Mouse (Mus musculus) midbrain, embryonic 11.5 days (tissue): ENCODE data around the gene 1700088E04Rik. TPM values are rescaled to one million over a fixed set of nuclear protein-coding genes. Genes with fewer than 3 reads are reported as not detected.

ENCODE experiments used
- ATAC-seq: fragments of 200-750 bp; cut with Nextera tagmentation; 2 replicates; pipeline ENCODE4 v1.8.0; 2017; ENCODE audit warnings: moderate TSS enrichment, moderate library complexity; ENCODE audit not compliant: low FRiP score
- DNase-seq: peaks from one replicate; pipeline ENCODE4 v3.0.0; 2015; ENCODE audit warnings: low spot score; ENCODE audit errors: missing footprints
- H3K27ac ChIP-seq: fragments of 300-500 bp; sonication (generic); 2 replicates; pipeline ENCODE4 v1.5.1; 2014; ENCODE audit warnings: low read depth, low read length
- H3K27me3 ChIP-seq: fragments of 300-500 bp; sonication (generic); 2 replicates; pipeline ENCODE4 v1.6.1; 2014; ENCODE audit warnings: mild to moderate bottlenecking, low read length, moderate library complexity, mixed read lengths; ENCODE audit not compliant: control insufficient read depth, insufficient read depth
- H3K36me3 ChIP-seq: fragments of 300-500 bp; sonication (generic); 2 replicates; pipeline ENCODE4 v1.6.1; 2014; ENCODE audit warnings: mild to moderate bottlenecking, low read length, moderate library complexity, mixed read lengths; ENCODE audit not compliant: control insufficient read depth, insufficient read depth
- H3K4me1 ChIP-seq: fragments of 300-500 bp; sonication (generic); 2 replicates; pipeline ENCODE4 v1.6.1; 2014; ENCODE audit warnings: low read length; ENCODE audit not compliant: control insufficient read depth, insufficient read depth
- H3K4me2 ChIP-seq: fragments of 300-500 bp; sonication (generic); 2 replicates; pipeline ENCODE4 v1.6.1; 2014; ENCODE audit warnings: mild to moderate bottlenecking, moderate library complexity
- H3K4me3 ChIP-seq: fragments of 300-500 bp; sonication (generic); 2 replicates; pipeline ENCODE4 v1.5.1; 2014; ENCODE audit warnings: low read depth, low read length
- H3K9ac ChIP-seq: fragments of 300-500 bp; sonication (generic); 2 replicates; pipeline ENCODE4 v1.6.1; 2014; ENCODE audit warnings: low read length
- H3K9me3 ChIP-seq: fragments of 300-500 bp; sonication (generic); 2 replicates; pipeline ENCODE4 v1.6.1; 2016; ENCODE audit warnings: low read length; ENCODE audit not compliant: control insufficient read depth
- WGBS: fragments of 180-500 bp; shearing (Covaris S2); extraction: QIAGEN DNeasy Blood & Tissue Kit; methylation state at CpG from one replicate; pipeline ENCODE4 v1.1.7; 2014; 5-methylcytosine and 5-hydroxymethylcytosine counted together
- polyA plus RNA-seq: library from polyadenylated mRNA; unstranded; fragments of >200 nt; fragmentation: Nextera tagmentation; extraction: Ambion mirVana; gene quantifications from 2 replicates; pipeline ENCODE4 v1.2.1, GENCODE M21; 2014

1700088E04Rik gene
- polyA plus RNA-seq = 9.5 and 10.2 TPM in 2 replicates

DNA sequence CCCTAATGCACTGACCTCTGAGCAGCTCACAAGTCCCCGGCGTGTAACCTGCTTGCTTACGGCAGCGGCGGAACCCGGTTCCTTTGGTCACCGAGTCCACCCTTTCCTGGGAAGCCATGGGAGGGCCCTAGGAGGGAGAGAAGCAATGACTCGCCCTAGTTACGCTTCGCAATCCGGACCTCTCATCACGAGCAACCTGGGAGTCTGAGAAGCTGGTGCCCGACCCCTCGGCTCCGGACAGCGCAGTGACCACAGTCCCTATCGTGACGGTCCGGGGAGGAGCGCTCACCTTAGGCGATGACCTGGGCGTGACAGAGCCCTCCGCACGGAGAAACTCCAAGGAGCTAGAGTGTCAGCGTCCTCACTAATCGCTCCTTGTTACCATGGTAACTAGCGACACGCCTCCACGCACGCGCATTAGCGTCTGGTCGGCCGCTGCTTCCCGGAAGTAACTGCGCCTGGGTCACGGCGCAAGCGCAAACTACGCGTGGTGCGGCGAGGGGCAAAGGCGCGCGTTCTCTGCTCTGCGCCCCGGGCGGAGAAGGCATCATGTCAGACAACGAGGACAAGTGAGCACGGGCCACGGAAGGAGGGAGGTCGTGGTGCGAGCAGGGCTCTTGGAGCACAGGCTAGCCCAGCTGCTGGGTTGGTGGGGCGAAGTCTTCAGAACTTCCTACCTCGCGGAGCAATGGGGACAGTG, at the start of gene 1700088E04Rik, which contains the start of gene Polr2f:
Gene 1700088E04Rik, minus strand, starts transcription at position 388 of the 700 bp plus-strand sequence.
Gene Polr2f, plus strand, starts transcription at position 144 of the 700 bp plus-strand sequence.
- H3K4me1 ChIP-seq = peaks cover 10% of the 10 kb centered on the region
- H3K36me3 ChIP-seq = peaks cover 4% of the 10 kb centered on the region
- H3K4me3 ChIP-seq = peak within 1 kb of the TSS; percentile 65
- WGBS = under 1% methylated on average over 57 of the region's 57 CpGs
- peak; percentile 100 for DNase-seq
- peak within 1 kb of the TSS; percentile 91 for H3K4me2 ChIP-seq
- no peaks in the 10 kb centered on the region for H3K9me3 ChIP-seq
- H3K27me3 ChIP-seq = no peaks in the 10 kb centered on the region
- peak within 1 kb of the TSS; percentile 75 for H3K9ac ChIP-seq
- peak; percentile 93 for ATAC-seq
- no peak within 1 kb of the TSS for H3K27ac ChIP-seq

GRCm38 (mm10) chr15:79187819-79188218, 46.8 kb upstream of the 1700088E04Rik start:
- DNase-seq = no peak
- H3K4me2 ChIP-seq = no peak overlapping the region
- no peak for ATAC-seq
- no peaks in the 10 kb centered on the region for H3K36me3 ChIP-seq
- H3K4me3 ChIP-seq = no peak overlapping the region
- H3K9ac ChIP-seq = no peak overlapping the region
- H3K27ac ChIP-seq = no peak overlapping the region
- peaks cover 4% of the 10 kb centered on the region; the same call in 1 of the 2 replicates for H3K4me1 ChIP-seq
- H3K27me3 ChIP-seq = no peaks in the 10 kb centered on the region
- H3K9me3 ChIP-seq = no peaks in the 10 kb centered on the region
- 93% methylated on average over 8 of the region's 8 CpGs for WGBS

DNA sequence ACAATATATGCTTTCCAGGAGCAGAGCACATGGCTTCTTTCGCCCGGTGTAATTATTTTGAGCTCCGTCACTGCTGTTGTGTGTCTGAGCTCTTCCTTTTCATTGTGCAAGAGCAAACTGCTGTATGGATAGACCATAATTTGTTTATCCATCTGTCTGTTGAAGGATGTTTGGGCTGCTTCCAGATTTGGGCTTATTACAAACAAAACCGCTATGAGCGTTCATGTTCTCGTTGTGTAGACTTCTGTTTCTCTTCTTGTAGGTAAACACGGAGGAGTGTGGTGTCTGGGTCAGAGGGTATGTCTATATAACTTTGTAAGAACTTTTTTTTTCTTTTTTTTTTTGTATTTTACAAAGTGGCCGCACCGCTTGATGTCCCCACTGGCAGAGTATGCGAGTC, 44.2 kb upstream of the 1700088E04Rik start:
- ATAC-seq (no peak), DNase-seq (no peak)
- Histone ChIP-seq H3K9me3 (no peaks in the 10 kb centered on the region), H3K9ac (no peak overlapping the region), H3K36me3 (no peaks in the 10 kb centered on the region), H3K4me2 (no peak overlapping the region), H3K27me3 (no peaks in the 10 kb centered on the region), H3K27ac (no peak overlapping the region), H3K4me1 (no peaks in the 10 kb centered on the region), H3K4me3 (no peak overlapping the region)
- WGBS = 93% methylated on average over 10 of the region's 10 CpGs

DNA sequence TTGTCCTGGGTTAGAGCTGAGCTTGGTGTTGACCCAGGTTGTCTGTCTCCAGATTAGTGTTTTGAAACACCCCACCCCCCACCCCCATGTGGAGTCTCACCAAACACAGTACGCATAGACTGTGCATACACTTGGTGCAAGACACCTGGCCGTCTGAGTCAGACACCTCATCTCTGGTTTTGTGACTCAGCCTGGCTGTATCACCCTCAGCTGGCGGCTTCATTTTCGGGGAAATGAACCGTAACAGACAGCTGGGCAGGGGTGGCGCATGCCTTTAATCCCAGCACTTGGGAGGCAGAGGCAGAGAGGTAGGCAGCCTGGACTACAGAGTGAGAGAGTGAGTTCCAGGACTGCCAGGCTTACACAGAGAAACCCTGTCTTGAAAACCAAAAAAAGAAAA, 35.9 kb upstream of the 1700088E04Rik start:
- Histone ChIP-seq H3K4me2 (no peak overlapping the region), H3K4me3 (no peak overlapping the region), H3K36me3 (no peaks in the 10 kb centered on the region), H3K4me1 (no peaks in the 10 kb centered on the region), H3K9me3 (no peaks in the 10 kb centered on the region), H3K27ac (no peak overlapping the region), H3K9ac (no peak overlapping the region), H3K27me3 (no peaks in the 10 kb centered on the region)
- ATAC-seq (no peak), DNase-seq (no peak)
- WGBS = 45% methylated on average over 6 of the region's 6 CpGs

GRCm38 (mm10) chr15:79166712-79167111, 25.7 kb upstream of the 1700088E04Rik start:
- Histone ChIP-seq H3K27ac (no peak overlapping the region), H3K9me3 (no peaks in the 10 kb centered on the region), H3K27me3 (peaks cover 33% of the 10 kb centered on the region), H3K4me3 (no peak overlapping the region), H3K4me2 (no peak overlapping the region), H3K9ac (no peak overlapping the region), H3K4me1 (0 out of 2 replicates have a peak, but pooled peaks cover 4% of the 10 kb centered on the region), H3K36me3 (no peaks in the 10 kb centered on the region)
- ATAC-seq = peak; percentile 58; the same call in 1 of the 2 replicates
- DNase-seq = no peak
- WGBS = 55% methylated on average over 8 of the region's 8 CpGs

GRCm38 (mm10) chr15:79165140-79165539, 24.1 kb upstream of the 1700088E04Rik start, which contains the start of gene Sox10:
TSS of gene Sox10 (minus strand) at chr15:79165240.
- Histone ChIP-seq H3K9me3 (no peaks in the 10 kb centered on the region), H3K9ac (no peak within 1 kb of the TSS), H3K4me1 (0 out of 2 replicates have a peak, but pooled peaks cover 4% of the 10 kb centered on the region), H3K27me3 (peaks cover 35% of the 10 kb centered on the region), H3K4me3 (no peak within 1 kb of the TSS), H3K27ac (no peak within 1 kb of the TSS), H3K36me3 (no peaks in the 10 kb centered on the region), H3K4me2 (no peak within 1 kb of the TSS)
- 53% methylated on average over 5 of the region's 5 CpGs for WGBS
- no peak for DNase-seq
- ATAC-seq = no peak

GRCm38 (mm10) chr15:79164251-79164650, 23.2 kb upstream of the 1700088E04Rik start:
- Histone ChIP-seq H3K36me3 (no peaks in the 10 kb centered on the region), H3K9ac (no peak overlapping the region), H3K27ac (no peak overlapping the region), H3K4me2 (no peak overlapping the region), H3K27me3 (peaks cover 35% of the 10 kb centered on the region), H3K4me3 (no peak overlapping the region), H3K9me3 (no peaks in the 10 kb centered on the region), H3K4me1 (0 out of 2 replicates have a peak, but pooled peaks cover 4% of the 10 kb centered on the region)
- no peak for ATAC-seq
- peak; percentile 89 for DNase-seq
- 5% methylated on average over 15 of the region's 15 CpGs for WGBS

GRCm38 (mm10) chr15:79162822-79163221, 21.8 kb upstream of the 1700088E04Rik start:
- no peak overlapping the region for H3K27ac ChIP-seq
- H3K27me3 ChIP-seq = peaks cover 35% of the 10 kb centered on the region
- WGBS = 41% methylated on average over 14 of the region's 14 CpGs

DNA sequence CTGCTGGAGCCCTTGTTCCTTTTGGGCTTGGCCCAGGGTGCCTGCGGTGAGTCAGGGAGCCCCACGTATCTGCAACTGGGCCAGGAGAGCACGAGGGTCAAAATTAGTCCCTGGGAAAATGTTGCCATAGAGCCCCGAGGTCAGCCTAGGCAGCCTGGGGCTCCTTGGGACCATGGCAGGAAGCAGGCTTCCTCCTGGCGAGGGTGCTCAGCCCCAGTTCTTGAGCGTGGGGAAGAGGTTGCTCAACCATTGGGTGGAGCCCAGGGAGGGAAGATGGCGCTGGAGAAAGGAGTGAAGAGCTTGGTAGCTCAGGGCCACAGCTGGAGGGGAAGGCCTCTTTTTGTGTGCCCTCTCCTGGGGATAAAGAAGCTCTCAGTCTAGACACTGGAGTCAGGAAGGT, 21.2 kb upstream of the 1700088E04Rik start:
- no peak for ATAC-seq
- no peaks in the 10 kb centered on the region for H3K9me3 ChIP-seq
- no peak overlapping the region for H3K4me2 ChIP-seq
- 0 out of 2 replicates have a peak, but pooled peaks cover 4% of the 10 kb centered on the region for H3K4me1 ChIP-seq
- no peak overlapping the region for H3K9ac ChIP-seq
- H3K4me3 ChIP-seq = no peak overlapping the region
- no peak overlapping the region for H3K27ac ChIP-seq
- no peak for DNase-seq
- 79% methylated on average over 7 of the region's 7 CpGs for WGBS
- no peaks in the 10 kb centered on the region for H3K36me3 ChIP-seq
- H3K27me3 ChIP-seq = peaks cover 35% of the 10 kb centered on the region

More at GRCm38 (mm10) chr15:79162822-79163221, 21.8 kb upstream of the 1700088E04Rik start:
- Histone ChIP-seq H3K9ac (no peak overlapping the region), H3K4me3 (no peak overlapping the region), H3K4me1 (0 out of 2 replicates have a peak, but pooled peaks cover 4% of the 10 kb centered on the region), H3K36me3 (no peaks in the 10 kb centered on the region), H3K9me3 (no peaks in the 10 kb centered on the region), H3K4me2 (no peak overlapping the region)
- ATAC-seq = no peak
- DNase-seq = no peak
